Mouse (Mus musculus) monocyte, adult 2 months (primary cell): ENCODE results near the gene 6430548M08Rik.
A peak's percentile ranks its signal among the peaks of the same experiment; 100 is the strongest.

Experiments used
- DNase-seq, 2 experiments: peaks; one replicate each; pipeline ENCODE4 v3.0.0; 2022; ENCODE audit warnings: low spot score in 2 of 2, low read depth in 1 of 2

Gene 6430548M08Rik

DNA sequence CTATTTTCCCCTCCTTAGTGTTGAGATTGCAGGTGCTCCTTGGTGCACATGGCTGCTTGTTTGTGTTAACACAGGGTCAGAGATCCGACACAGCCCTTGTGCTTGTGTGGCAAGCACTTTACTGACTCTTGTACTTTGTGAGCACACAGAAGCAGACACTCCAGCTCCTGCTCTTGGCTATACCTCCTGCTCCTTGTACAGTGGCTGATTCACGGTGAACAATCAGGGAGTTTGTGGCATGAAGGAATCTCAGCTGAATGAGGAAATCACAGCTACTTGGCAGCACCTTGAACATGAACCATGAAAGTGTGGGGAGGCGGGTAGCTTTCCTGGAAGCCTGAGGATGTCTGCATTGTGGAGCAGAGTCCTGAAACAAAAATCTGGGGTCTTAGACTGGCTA, 26.8 kb downstream of the 6430548M08Rik start:
- DNase-seq, result no peak

DNA sequence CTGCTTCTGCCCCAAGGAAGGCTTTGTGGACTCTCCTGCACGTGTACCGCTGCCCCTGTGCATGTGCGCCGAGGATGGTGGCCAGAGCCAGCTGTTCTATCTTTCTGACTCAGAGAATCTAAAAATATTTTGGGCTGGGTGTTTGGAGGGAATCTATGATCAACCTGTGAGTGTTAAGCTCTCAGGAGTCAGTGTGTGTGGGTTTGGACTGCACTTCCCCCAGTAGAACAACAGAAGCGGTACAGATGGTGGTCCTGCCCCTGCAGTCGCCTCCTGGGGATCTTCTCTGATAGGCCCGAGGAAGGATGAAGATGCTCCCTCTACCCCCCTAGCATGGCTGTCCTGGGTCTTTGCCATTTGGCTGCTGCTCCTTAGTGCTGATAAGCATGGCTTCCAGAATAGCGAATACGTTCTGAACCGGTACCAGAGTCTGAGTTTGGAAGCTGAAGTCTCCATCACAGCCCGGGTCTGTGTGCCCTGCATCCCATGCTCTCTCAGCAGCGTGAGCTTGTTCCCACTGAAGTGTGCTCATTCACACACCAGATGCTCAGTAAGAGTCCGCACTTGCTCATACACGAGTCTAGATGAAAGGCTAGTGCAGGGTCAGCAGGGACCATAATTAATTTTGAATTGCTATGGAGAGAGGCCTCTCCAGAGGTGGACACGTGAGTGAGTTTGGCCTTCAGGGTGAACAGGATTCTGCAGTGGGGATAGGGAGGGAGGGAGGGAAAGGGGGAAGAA, 30.1 kb downstream of the 6430548M08Rik start:
- DNase-seq, result no peak

- DNase-seq, result no peak
Observed at GRCm38 (mm10) chr8:120144652-120145301, 30.8 kb downstream of the 6430548M08Rik start.

GRCm38 (mm10) chr8:120146051-120146450, 32.1 kb downstream of the 6430548M08Rik start:
- DNase-seq, result no peak

GRCm38 (mm10) chr8:120150028-120150427, 36.1 kb downstream of the 6430548M08Rik start:
- no peak for DNase-seq

GRCm38 (mm10) chr8:120151151-120151550, 37.2 kb downstream of the 6430548M08Rik start:
- DNase-seq, result no peak

GRCm38 (mm10) chr8:120152636-120153035, 38.7 kb downstream of the 6430548M08Rik start:
- peak in 1 of 2 experiments; percentile 59 for DNase-seq

- DNase-seq, result no peak
Observed at GRCm38 (mm10) chr8:120160366-120160765, 46.4 kb downstream of the 6430548M08Rik start.

DNA sequence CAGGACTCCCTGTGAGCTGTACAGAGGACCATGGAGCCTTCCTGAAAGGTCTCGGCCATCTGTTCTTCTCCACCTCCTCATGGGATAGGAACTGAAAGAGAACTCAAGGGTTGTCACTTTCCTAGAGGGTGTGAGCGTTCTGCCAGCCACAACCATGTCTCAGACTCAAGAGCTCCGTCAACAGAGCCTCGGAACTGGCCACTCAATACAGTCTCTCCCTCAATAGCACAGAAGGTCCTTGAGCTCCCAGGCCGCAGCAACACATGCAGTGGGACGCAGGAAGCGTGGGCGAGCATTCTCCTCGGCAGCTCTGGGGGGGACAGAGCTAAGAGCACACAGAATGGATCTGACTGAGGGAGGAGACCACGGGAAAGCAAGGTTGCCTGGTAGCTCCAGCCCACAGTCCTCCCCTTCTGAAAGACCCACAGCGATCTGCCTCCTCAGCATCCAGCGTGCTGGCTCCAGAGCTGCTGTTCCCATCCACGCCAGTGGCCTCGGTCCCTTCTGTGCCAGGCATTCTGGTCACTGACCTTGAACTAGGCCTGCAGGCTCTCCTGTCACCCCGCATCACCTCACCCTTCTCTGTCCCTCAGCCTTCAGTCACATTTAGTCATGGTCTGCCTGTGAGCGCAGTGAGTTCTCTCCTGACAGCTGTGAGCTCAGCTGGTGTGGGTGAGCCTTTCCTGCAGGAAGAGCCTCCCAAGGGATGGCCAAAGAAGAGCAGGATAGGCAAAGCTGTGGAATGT, 47.9 kb downstream of the 6430548M08Rik start:
- DNase-seq, result no peak

- no peak for DNase-seq
Observed at GRCm38 (mm10) chr8:120162404-120162752, 48.4 kb downstream of the 6430548M08Rik start.

GRCm38 (mm10) chr8:120163376-120163775, 49.4 kb downstream of the 6430548M08Rik start:
- DNase-seq, result no peak

GRCm38 (mm10) chr8:120164026-120164425, 50.1 kb downstream of the 6430548M08Rik start:
- DNase-seq, result no peak

DNA sequence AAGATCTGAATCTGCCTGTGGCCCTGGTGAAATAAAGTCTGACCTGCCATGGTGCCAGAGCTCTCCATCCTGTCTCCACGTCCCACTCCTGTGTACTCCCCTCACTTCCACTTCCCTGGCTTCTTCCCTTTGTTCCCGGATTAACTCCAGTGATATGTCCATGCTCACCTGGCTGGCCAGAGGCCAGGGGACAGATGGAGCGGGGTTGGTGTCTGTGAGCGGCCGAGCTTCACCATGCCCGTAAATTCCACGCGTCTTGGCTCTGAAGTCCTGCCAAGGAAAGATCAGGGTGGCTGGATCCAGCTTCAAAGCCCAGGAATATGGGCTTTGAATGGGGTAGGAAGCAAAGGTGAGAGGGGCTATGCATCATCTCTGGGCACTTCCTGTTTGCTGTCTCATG, 53.2 kb downstream of the 6430548M08Rik start:
- no peak for DNase-seq

DNA sequence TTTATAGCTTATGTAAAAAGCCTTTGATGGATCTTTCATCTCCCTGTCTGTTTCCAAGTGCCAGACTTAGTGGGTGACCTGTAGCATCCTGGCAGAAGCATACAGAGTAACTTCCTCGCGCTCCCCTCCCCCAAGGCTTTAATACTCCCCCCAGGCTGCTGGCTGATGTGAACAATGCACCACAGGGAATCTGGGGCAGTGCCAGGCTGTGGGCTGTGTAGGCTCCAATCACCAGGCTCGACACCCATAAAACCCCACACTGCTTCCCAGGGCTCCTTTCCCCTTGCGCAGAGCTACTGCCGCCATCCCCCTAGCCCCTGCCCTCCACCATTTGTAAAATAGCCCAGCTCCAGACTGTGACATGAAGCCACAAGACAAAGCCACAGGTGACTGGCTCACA, 53.9 kb downstream of the 6430548M08Rik start:
- no peak for DNase-seq

- DNase-seq, result no peak
Observed at GRCm38 (mm10) chr8:120169119-120169518, 55.2 kb downstream of the 6430548M08Rik start.

DNA sequence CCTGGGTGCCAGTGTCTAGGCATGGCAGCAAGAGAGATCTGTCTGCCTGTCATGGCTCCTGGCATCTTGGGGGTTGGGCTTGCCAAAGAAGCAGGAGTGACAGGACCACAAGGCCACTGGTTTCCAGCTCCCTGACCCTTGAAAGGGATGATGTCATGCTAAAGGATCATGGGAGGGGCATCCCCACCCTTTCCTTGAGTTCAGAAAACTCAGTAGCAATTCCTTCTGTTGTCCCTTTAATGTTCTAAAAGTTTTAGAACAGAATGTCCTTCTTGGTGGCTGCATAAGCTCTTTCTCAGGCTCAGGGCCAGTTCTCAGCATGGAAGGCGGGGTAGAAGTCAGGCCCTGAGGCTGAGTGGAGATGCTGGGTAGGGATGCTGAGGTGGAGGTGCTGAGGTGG, 59.2 kb downstream of the 6430548M08Rik start:
- DNase-seq, result no peak

DNA sequence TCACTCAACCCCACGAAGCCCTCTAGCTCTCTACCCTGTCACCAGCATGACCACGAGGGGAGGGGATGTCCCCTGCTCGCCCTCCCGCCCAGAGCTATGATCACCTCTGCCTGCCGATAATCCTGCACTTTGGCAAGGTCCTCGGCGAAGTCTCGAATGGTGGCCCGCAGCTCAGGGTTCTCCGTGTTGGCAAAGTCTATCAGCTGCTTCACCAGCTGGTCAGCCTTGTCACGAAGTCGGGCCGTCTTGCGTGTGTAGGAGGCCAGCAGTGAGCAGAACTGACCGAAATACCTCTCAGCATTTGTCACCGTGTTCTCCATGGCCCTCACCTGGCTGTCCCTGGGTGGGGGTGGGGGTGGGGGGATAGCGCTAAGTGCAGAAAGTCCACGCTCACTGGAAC, 60.7 kb downstream of the 6430548M08Rik start:
- no peak for DNase-seq

GRCm38 (mm10) chr8:120176605-120177004, 62.7 kb downstream of the 6430548M08Rik start:
- no peak for DNase-seq

DNA sequence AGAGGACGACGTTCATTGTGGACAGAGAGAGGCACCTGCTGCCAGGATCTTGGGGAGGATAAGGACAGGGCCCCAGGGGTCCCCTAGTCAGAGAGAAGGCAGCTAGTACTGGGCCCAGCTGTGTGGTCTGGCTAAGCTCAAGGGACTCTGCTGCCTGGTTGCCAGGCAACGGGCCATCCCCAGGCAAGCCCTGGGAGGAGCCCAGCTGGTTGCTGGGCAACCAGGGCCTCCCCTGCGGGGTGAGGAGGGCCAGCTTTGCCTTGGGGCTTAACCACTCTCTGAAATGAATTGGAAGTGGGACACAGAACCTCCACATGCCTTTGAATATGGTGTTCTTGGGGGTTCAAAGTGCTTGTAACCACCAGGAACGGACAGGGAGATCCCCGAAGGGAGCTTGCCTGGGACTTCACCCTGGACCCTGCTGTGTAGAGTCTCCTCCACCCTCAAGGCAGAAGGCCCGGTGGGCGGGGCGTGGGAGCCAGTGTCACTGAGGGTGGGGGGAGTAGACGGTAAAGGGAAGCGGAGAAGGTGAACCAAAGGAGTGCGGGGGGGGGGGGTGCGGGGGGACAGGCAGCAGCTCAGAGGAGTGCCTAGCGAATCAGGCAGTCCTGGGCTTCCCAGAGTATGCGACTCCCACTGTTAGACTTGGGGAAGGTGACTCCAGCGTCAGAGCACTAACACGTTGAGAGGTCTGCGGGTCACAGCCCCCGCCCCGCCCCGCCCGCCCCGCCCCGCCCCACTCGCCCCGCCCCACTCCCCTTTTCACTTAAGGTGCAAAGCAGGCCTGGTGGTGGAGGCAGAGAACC, 63.6 kb downstream of the 6430548M08Rik start, which contains the start of gene Fam92b:
TSS of gene Fam92b (minus strand) at position 149 of the 806 bp plus-strand sequence.
- DNase-seq, result no peak

DNA sequence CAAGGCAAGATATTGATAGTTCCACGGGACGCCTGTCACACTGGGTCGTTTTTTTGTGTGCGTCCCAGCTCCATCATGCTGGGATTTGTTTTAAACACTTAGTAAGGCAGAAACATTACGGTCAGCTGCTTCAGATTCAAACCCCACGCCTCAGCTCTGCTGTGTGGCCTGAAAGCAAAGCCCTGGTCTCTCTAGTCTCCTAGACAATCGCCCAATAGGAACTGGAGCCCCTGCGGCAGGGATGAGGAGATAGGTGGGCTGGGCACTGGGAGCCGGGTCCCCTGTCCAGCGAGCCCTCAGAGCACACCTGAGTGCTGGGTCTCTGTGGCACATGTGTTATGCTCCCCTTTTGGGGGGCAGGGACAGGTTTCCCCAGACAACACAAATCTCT, 64.2 kb downstream of the 6430548M08Rik start:
- no peak for DNase-seq

DNA sequence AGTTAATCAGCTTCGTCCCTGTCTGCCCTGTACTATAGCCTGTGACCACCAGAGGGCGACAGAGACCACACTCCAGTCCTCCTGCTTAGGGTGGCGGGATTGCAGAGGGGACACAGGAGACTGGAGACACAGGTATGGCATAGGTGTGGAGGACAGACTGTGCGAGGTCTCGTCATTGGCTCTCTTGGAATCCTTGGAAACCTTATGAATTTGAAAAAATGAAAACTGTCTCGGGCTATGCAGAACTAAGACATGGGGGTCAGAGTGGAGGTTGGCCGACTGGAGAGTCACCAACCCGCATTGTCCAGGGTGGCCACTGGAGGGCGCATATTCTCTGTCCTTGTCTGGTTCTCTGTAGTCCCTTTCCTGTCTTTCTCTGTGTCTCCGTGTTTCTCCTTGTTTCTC, 65.1 kb downstream of the 6430548M08Rik start:
- peak; percentile 54 to 79 for DNase-seq
